Mouse (Mus musculus) heart, postnatal 14 days (tissue): Measurements from ENCODE around the gene Tbx21. TPM values are rescaled to one million over a fixed set of nuclear protein-coding genes. Genes with fewer than 3 reads are reported as not detected.
A peak's percentile ranks its signal among the peaks of the same experiment; 100 is the strongest.

Source experiments
- DNase-seq, 2 experiments: peaks; one replicate each; pipeline ENCODE4 v3.0.0; 2021 to 2022
- intact Hi-C: fragments of 180-260 bp; cut with DNase I; formaldehyde crosslinking; loops from one replicate; pipeline ENCODE4 v1.15.1; 2025
- total RNA-seq, 2 experiments: library from RNA; stranded (reverse); gene quantifications; 2 replicates each; pipeline ENCODE4 v1.2.3; 2021

The Tbx21 gene
- total RNA-seq, 2 experiments from 2014 or later = 0.12 TPM; not detected in 1

DNA sequence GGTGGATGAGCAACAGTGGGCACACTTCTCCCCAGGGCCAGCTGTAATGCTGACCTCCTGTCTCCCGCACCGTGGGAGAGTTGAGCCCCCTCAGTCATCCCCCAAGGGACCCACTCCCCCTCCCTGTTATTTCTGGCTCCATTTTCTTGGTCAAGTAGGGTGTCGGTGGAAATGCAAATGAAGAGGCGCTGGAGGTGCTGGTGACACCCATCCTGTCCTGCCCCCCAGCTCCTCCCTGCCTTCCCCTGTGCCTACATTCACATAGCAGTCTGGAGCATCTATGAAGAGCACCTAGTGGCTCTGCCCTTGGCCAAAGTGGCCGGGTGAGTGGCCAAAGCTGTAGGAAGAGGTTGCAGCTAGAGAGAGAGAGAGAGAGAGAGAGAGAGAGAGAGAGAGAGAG is 18.1 kb upstream of the Tbx21 start:
- DNase-seq = no peak
- intact Hi-C loops = no loop called here

DNA sequence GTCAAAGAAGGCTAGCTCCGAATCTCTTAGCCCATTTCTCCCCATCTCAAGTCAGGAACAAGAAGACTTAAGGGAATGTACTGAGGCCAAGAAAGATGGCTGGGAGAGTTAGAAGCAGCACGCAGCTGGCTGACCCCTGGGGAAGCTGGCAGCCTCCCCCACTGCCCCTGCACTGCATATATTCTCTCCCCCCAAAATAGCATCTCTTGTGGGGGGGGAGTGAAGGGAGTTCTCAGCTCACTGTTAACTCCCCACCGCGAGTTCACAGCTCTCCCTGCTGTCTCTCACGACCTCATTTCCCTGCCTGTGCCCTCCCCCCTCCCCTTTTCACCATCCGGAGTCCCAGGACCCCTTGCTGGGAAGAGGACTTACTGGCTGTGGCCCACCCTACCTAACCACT is 17.1 kb upstream of the Tbx21 start:
- DNase-seq = no peak
- intact Hi-C loops = no loop called here

DNA sequence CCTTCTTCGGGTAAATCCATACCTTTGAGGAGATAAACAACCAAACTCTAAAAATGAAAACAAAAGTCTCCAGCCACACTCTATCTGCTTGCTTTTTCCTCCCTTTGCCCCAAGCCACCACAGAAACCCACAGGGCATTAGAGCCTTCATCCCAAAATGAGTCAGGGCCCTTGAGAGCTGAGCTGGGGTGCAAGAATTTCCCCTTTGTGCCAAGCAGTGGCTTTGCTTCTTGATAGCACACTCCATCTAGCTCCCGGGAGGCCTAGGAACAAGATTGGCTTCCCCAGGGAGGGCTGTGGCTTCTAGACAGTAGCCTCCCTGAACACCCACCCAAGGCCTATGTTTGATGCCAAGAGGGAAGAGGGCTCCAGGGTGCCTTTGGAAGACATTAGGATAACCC is 16.6 kb upstream of the Tbx21 start:
- no peak for DNase-seq
- intact Hi-C loops = no loop called here

DNA sequence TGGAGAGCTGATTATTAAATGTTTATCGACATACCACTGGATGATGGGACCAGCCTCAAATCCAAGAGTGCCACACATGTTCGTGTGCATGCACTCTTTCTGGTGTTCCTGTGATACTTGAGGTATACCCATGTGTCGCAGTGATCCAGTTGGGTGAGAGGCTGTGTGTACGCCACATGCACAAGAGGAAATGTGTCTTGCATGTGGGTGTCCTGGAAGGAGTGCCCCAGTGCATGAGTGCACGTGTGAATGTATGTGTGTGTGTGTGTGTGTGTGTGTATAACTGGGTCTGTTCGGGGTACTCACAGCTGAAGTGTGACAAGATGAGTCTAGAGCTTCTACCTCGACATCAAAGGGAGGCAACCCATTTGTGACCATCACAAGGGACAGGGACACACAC is 15.2 kb upstream of the Tbx21 start:
- intact Hi-C loops = no loop called here
- DNase-seq = no peak

DNA sequence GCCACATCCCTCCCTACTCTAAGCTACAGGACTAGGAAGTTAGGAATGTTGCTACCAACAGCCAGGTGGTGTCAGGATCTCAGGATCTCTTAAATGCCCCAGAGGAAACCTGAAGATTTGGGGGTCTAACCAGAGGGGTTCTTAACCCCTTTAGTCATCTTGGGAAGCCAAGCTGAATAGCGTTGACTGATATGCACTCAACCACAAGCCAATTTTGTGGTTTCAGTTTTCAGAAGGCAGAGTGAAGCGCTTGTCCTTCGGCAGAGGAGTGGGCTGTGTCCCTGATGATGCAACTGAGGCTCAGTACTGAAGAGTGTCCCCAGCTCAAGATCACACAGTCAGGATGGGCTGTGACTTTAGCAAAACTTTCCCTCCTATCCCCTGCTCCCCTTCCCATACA is 13.8 kb upstream of the Tbx21 start:
- no peak for DNase-seq
- intact Hi-C loops = no loop called here

DNA sequence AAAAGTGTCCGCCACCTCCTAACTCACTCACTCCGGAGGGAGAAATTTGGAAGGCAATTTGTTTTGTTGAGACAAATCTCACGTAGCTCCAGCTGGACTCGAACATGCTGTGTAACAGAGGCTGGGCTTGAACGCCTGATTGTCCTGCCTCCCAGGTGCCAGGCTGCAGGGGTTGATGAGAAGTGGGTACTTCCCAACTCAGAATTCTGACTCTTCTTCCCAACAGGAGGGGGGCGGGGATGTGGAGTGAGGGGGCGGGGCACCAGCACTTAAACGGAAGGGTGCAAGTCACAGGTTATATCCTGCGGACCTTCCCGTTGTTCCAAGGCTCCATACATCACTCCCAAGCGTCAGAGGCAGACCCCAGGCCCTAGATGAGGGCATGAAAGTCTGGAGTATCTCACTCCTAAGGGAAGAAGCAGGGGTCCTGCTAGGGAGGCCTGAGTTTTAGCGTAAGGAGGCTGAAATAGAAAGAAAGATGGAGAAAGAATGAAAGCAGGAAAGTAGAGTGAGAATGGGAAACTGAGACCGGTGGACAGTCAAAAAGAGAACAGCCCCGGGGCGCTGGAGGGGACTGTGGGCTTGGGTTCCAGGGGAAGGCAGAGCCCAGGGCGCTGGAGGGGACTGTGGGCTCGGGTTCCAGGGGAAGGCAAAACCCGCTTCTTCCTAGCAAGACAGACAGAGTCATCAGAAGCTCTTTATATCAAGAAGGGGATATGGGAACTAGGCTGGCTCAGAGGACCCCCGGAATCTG is 12.5 kb upstream of the Tbx21 start:
- intact Hi-C loops = no loop called here
- DNase-seq = no peak

DNA sequence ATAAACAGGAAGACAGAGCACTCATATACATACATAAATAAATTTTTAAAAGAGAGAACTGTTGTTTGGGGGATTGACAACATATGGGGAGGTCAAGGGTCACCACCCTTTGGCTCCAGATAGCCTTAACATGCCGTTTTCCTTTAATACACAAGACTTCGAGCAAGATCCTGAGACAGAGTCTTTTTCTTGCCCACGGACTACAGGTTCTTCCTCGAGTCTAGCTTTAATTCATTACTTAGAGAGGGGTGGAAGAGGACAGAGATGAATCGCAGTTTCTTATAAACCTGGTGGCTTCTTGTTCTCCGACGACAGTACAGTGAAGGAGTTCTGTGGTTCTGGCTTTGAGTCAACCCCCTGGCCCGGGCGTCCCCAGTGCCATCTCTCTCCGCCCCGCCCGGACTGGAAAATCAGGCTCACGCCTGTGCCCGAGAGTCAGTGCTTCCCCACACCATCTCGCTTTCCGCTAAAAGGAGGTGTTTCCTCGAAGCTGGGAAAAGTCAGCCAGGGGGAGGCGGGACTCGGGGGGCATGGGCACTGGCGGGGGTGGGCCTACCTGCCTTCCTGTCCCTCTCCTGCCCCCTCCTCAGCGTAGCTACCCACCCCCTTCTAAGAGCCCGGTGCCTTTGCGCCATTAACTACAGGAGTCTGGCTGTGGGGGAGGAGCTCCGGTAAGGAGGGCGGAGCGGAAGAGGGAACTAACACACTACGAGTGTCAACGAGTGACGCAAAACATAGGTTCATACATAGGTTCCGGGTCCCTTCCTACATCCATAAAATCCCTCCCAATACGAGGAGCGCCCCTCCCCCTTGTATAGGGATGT is 11.7 kb upstream of the Tbx21 start:
- peak; percentile 37 to 48 for DNase-seq

DNA sequence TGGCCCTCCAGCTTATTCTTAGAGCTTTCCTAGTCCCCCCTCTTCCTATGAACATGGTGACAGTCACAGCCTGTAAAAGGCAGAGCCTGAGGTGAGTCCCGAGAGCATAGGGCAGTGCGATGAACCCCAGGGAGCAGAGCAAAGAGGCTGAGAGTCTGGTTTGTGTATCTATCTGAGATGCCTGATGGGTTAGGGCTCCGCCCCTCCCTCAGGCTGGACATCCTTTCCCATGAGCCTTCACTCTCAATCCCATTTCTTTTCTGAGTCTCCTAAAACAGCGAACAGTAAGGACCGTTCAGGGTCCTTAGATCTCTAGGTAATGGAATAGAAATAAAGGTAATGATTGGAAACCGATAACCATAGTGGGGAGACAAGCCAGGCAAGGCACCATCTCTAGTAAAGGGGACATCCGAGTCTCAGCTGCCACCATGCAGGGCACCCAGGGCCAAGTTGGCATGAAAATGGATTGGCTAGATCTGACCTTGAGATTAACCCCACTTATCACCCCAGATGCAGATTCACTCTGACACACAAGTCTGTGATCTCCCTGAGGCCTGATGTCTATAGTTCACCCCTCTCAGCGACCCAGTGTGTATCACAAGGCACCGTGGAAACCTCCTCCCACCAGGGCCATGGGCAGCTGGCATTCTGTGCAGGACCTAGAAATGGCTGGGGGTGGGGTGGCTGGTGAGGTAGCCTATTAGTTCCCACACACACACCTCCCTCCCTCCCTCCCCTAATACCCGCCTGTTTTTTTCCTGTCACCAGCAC is 9.3 kb upstream of the Tbx21 start:
- intact Hi-C loops = no loop called here
- DNase-seq = no peak

More for the DNA sequence above, 11.7 kb upstream of the Tbx21 start:
- intact Hi-C loops = no loop called here

DNA sequence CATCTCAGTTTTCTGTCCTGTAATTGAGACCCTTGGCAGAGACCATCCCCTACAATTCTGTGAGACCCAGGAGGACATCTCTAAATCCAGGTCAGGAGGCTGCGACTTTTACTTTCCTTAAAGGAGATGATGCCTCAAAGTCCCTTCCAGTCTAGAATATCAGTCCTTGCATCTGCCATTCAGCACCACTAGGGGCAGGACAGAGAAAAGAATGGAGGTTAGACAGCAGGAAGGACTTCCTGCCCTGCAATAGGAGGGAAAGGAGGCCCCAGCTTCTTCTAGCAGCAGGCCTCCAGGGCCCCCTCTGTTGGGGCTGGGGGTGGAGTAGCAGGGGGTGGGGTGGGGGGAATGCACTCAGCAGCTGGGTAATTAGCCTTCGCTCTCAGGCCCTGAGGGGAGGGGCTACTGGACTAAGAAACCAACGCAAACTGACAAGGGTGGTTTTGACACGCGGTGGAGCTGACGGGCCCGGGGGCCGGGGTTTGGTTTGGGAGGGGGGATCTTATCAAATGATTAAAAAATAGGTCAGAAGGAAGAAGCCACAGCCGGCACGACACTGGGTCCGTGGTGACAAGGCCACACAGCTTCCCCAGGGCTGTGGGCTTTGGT is 8.3 kb upstream of the Tbx21 start:
- intact Hi-C loops = no loop called here
- DNase-seq = no peak

DNA sequence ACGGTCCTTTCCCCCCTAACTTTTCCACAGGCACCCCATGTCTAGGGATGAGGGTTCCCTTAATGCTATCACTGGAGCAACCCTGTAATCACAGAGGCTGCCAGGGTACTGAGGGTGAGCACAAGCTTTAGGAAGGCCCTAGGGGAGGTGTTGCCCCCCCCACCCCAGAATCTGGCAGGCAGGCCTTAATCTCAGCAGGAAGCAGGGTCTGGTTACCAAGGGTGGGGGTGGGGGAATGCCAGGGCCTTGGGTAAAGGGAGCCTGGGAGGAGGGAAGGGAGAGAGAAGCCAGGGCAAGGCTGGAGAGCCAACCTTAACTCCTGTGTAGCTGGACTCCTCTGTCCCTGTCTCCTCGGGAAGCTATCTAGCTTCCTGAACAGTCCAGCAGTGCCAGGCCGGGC is 5.5 kb upstream of the Tbx21 start:
- intact Hi-C loops = no loop called here
- no peak for DNase-seq

DNA sequence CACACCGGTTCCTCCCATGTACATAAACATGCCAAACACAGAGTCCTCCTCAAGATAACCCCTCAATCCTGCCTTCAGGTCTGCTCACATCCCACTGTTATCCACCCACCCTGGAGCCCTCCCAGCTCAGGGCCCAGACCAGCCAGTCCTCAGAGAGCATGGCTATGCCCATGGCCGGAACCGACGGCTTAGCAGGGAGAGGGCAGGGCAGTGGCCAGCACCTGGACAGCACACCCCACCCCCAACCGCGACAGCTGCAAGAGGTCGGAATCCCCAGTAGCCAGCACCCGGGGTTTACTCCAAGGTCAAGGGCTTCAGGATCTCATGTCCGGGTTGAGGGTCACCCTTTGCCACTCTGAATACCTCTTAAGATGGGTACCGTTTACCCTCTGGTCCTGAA is 5.1 kb upstream of the Tbx21 start:
- intact Hi-C loops = no loop called here
- no peak for DNase-seq

DNA sequence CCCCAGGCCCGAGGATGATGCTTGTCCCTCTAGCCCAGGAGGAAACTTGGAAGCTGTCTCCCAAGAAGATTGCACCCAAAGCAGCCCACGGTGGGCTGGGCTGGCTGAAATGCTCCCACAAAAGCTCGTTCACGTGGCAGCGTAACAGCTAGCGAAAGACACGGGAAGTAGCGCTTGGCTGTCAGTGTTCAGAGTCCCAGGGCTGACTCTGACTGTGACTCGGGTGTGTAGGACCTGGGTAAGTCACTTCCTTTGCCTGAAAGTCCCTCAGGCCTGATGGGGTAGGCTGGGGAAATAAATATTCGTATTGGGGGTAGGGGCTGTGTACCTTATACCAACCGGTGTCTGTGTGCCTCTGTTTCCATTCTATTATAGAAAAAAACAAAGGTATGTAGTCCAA is 666 bp upstream of the Tbx21 start:
- no peak for DNase-seq
- intact Hi-C loops = no loop called here

DNA sequence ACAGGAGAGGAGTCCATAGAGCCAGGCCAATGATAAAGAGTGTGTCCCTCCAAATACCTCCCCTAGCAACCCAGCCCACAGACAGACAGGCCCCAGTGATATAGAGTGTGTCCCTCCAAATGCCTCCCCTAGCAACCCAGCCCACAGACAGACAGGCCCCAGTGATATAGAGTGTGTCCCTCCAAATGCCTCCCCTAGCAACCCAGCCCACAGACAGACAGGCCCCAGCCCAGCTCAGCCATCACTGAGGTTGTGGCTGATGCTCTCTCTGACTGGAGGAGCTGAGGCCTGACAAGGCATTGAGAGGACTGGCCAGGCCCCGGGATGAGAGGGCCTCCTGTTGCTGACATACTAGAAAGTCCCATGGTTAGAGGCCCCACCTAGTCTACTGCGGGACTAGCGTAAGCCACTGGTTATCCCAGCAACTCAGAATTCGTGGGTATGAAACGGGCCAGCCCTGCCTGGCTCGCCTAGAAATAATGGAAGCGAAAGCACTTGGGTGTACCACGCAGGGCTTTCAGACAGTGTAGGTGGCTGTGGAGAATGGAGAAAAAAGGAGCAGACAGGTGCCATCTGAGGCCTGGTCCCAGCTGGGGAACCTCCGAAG is 2.5 kb downstream of the Tbx21 start:
- DNase-seq = no peak
- intact Hi-C loops = no loop called here

DNA sequence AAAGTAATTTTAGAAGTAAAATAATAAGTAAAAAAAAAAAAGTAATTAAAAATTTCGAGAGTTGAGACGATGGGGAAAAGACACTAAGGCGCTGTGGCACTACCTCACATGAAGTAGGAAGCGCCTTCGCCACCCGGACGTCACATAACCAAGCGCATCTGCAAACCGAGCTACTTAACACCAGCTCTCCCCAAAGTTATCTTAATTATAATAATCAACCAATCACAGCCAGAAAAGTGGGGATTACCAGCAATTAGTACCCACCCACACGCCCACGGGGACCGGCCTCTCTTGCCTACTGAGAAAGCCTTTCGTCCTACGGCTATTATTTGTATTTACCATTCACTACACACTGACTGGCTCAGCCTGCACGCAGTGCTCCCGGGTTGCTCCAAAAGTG is 6.2 kb downstream of the Tbx21 start:
- intact Hi-C loops = no loop called here
- DNase-seq = no peak

DNA sequence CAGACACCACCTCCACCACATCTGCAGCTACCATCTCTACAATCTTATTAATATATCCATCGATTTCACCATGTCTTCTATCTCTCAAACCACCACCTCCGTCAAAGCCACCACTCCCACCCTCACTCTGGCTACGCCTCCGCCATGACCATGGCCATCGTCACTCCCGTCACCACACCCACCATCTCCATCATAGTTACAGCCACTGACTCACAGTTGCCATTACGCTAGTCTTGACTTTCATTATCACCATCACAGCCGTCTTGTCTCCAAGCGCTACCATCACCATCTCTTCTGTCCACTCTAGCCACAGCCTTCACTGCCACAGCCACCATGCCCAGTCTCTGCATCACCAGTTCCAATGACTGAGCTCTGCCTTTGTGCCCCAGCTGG is 11.0 kb downstream of the Tbx21 start:
- DNase-seq = no peak
- intact Hi-C loops = no loop called here

DNA sequence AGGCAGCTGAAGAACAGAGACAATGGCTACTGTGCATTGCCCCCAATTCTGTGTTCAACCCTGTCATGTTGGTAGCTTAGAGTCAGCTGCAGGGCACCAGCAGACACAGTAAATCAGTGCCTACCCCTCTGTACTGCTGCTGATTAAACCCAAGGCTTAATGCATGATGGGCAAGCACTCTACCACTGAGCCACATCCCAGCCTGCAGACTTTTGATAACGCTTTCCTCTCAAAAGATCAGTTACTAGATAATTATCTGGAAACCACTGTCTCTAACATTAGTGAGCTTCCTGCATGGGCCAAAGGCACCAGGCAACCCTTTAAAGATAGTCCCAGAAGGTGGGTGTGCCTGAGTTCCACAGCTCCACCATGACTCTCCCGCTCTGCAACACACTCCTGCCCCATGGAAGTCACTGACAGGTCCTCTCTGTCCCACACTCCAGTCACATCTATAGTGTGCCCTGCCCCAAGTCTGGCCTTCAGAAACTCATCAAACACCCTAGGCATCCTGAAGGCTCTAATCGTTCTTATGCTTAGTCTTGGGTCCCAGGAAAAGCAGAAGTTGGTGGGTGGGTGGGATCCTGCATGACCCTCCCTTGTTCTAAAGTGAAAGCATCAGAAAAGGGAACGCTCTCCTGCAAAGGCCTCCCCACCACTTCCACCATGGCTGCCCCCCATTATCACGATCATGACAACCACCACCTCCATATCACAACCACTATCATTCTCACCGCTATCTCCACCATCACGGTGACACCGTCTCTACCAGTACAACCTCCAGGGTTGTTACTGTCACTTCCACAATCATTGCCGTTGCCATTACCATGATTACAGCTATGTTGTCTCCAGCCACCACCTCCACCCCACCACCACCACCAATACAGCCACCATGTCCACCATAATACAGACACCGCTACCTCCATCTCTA is 11.7 kb downstream of the Tbx21 start:
- intact Hi-C loops = no loop called here
- no peak for DNase-seq

DNA sequence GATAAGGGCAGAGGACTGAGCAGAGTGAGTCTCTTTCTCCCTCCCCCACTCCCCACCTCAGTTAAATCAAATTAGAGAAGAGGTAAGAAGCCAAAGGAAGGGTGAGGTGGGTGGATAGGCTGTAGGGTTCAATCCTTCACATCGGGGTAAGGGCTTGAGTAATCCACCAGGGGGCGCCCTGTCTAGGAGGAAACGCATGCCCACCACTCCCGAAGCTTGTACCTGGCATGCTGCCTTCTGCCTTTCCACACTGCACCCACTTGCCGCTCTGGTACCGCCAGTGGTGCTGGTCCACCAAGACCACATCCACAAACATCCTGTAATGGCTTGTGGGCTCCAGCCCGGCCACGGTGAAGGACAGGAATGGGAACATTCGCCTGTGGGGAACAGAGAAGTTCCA is 13.4 kb downstream of the Tbx21 start:
- intact Hi-C loops = loop anchor here (2.0 kb wide), 1 partner anchor 47 kb away; no protein-coding TSS in a partner anchor
- DNase-seq = peak; percentile 67 to 79

DNA sequence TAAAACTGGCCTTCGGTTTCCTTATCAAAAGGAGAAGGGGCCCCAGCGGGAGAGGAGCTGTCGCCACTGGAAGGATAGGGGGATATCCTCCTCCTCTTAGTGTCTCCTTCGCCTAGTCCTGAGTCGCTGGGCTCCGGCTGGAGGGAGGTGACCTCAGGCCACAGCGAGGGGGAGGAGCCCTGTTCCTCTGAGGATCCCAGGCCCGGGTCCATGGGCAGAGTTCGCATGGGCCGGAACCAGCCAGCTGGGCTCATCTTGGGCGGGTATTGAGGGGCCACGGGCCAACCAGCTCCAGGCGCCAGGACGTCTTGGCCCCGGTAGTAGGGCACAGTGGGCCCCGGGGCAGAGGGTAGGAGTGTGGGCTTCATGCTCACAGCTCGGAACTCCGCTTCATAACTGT is 16.3 kb downstream of the Tbx21 start:
- peak; percentile 51 to 56 for DNase-seq

DNA sequence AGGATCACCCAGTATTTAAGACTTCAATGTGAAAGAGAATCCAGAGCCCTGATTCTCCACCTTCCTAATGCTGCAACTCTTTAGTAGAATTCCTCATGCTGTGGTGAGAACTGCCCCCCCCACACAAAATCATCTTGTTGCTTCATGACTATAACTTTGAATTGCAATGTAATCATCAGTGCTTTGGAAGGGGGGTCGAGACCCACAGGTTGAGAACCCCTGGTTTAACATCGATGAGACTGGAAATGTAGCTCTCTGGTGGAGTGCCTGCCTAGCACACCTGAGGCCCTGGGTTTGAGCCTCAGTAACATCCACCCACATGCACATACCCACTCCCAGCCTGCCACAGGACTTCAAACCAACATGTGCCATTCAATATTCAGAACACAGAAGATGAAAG is 20.5 kb downstream of the Tbx21 start:
- intact Hi-C loops = no loop called here
- DNase-seq = no peak

More for the DNA sequence above, 16.3 kb downstream of the Tbx21 start:
- intact Hi-C loops = loop anchor here (2.0 kb wide), 1 partner anchor 76 kb away; no protein-coding TSS in a partner anchor
